Mouse (Mus musculus) c-Kit-positive CD71-positive TER-119-positive erythroid progenitor cells, embryonic 14.5 days (primary cell): Measurements from ENCODE around the gene Tmem37.

Experiments
- DNase-seq: peaks from one replicate; pipeline ENCODE4 v3.0.0-alpha.2; 2013; ENCODE audit warnings: low spot score

Gene Tmem37

GRCm38 (mm10) chr1:120093482-120094134 lies 19.7 kb upstream of the Tmem37 start:
- peak; percentile 67 for DNase-seq

GRCm38 (mm10) chr1:120090880-120091570 lies 17.2 kb upstream of the Tmem37 start:
- no peak for DNase-seq

GRCm38 (mm10) chr1:120089180-120089579 lies 15.3 kb upstream of the Tmem37 start:
- DNase-seq = no peak

GRCm38 (mm10) chr1:120086644-120087043 lies 12.8 kb upstream of the Tmem37 start:
- DNase-seq = no peak

- no peak for DNase-seq
These were observed 11.8 kb upstream of the Tmem37 start for GRCm38 (mm10) chr1:120085696-120086095.

GRCm38 (mm10) chr1:120083921-120084517 lies 10.1 kb upstream of the Tmem37 start:
- no peak for DNase-seq

GRCm38 (mm10) chr1:120082957-120083585 lies 9.2 kb upstream of the Tmem37 start:
- no peak for DNase-seq

- DNase-seq = no peak
These were observed 6.8 kb upstream of the Tmem37 start for GRCm38 (mm10) chr1:120080632-120081031.

- no peak for DNase-seq
These were observed 4.0 kb upstream of the Tmem37 start for GRCm38 (mm10) chr1:120077746-120078410.

GRCm38 (mm10) chr1:120075507-120075906 lies 1.6 kb upstream of the Tmem37 start:
- DNase-seq = no peak

- DNase-seq = no peak
These were observed 1.1 kb upstream of the Tmem37 start for GRCm38 (mm10) chr1:120074931-120075330.

- no peak for DNase-seq
These were observed 431 bp upstream of the Tmem37 start for GRCm38 (mm10) chr1:120074307-120074702.

GRCm38 (mm10) chr1:120072900-120073299 lies 974 bp downstream of the Tmem37 start:
- no peak for DNase-seq

GRCm38 (mm10) chr1:120071133-120071532 lies 2.7 kb downstream of the Tmem37 start:
- no peak for DNase-seq

- DNase-seq = no peak
These were observed 3.7 kb downstream of the Tmem37 start for GRCm38 (mm10) chr1:120070168-120070567.

GRCm38 (mm10) chr1:120069120-120069519 lies 4.8 kb downstream of the Tmem37 start:
- no peak for DNase-seq

GRCm38 (mm10) chr1:120066625-120067024 lies 7.2 kb downstream of the Tmem37 start:
- no peak for DNase-seq

- no peak for DNase-seq
These were observed 7.7 kb downstream of the Tmem37 start for GRCm38 (mm10) chr1:120066159-120066558.

- no peak for DNase-seq
These were observed 9.7 kb downstream of the Tmem37 start for GRCm38 (mm10) chr1:120064036-120064682.

GRCm38 (mm10) chr1:120062231-120062630 lies 11.6 kb downstream of the Tmem37 start:
- DNase-seq = no peak

GRCm38 (mm10) chr1:120060687-120061086 lies 13.2 kb downstream of the Tmem37 start:
- DNase-seq = no peak
